Mouse (Mus musculus) ES-E14 (cell line): ENCODE measurements at regions not wholly inside any gene's neighbourhood (a gene's known extent, or its start where the extent isn't known, plus 50 kb on each side); places are given as distances from the start of the nearest gene placed in this dataset.

ENCODE experiments used
- HCFC1 ChIP-seq: IDR thresholded peaks from 2 replicates; pipeline ENCODE4 v1.6.1; 2012; ENCODE audit warnings: low read length, inconsistent platforms, borderline replicate concordance; ENCODE audit not compliant: insufficient read depth
- ZC3H11A ChIP-seq: IDR thresholded peaks from 2 replicates; pipeline ENCODE4 v1.6.1; 2012; ENCODE audit warnings: low read depth, mild to moderate bottlenecking, inconsistent platforms, low read length, borderline replicate concordance

DNA sequence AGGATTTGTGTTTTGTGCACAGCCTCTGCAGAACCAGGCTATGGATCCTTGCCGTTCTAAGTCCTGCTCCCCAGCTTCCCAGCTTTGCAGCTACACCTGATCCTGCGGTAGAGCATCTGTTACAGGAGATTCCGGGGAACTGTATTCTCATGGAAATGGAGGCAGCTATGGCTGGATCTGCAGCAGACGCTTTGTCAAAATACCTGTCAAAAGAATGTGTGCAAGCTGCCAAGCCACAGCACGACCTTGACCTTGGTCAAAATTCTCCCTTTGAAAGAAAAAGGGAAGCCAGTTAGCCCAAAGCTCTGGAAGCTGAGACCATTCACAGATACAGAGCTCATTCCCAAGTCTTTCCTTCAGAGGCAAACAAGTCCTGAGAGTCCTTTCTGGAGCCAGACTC lies 255.3 kb downstream of the Med13l start:
- TF ChIP-seq ZC3H11A: no peak
- TF ChIP-seq HCFC1: 0 out of 2 replicates have a peak, but pooled peaks have one; percentile 9
